Mouse (Mus musculus): ENCODE measurements around the gene Hivep3.

Hivep3 gene

DNA sequence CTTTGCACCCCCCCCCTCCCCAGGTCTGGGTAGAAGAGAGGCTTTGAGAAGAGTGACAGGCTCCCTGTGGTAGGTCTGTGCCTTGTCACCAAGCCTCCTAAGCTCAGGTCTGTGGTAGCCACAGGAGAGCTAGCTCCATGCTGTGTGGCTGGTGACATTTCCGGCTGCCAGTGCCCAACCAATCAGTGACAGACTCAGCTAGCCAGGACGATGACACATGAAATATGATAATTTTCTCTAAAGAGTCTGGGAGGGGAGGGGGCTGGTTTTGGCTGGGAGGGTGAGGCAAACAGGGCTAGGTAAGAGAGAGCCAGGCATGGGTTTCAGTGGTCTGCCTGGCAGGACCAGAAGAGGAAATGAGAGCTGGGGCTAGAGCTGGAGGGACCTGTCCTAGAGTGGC lies 79.2 kb downstream of the Hivep3 start:
- in situ Hi-C loops (cut with MboI; ENCODE audit: low pct_unique_long_range_greater_than_20kb in 1 of 2, low sequenced_read_pairs in 2 of 2, unreplicated experiment in 1 of 2), result no loop called here

GRCm38 (mm10) chr4:119813500-119814184 lies 80.1 kb downstream of the Hivep3 start:
- in situ Hi-C loops (cut with MboI; ENCODE audit: low pct_unique_long_range_greater_than_20kb in 1 of 2, low sequenced_read_pairs in 2 of 2, unreplicated experiment in 1 of 2), result no loop called here

- in situ Hi-C loops (cut with MboI; ENCODE audit: low pct_unique_long_range_greater_than_20kb in 1 of 2, low sequenced_read_pairs in 2 of 2, unreplicated experiment in 1 of 2), result no loop called here
Measured at GRCm38 (mm10) chr4:119814185-119815132, 80.9 kb downstream of the Hivep3 start.

GRCm38 (mm10) chr4:119815133-119815792 lies 81.7 kb downstream of the Hivep3 start:
- in situ Hi-C loops (cut with MboI; ENCODE audit: low pct_unique_long_range_greater_than_20kb in 1 of 2, low sequenced_read_pairs in 2 of 2, unreplicated experiment in 1 of 2), result no loop called here

- in situ Hi-C loops (cut with MboI; ENCODE audit: low pct_unique_long_range_greater_than_20kb in 1 of 2, low sequenced_read_pairs in 2 of 2, unreplicated experiment in 1 of 2), result no loop called here
Measured at GRCm38 (mm10) chr4:119815793-119816161, 82.2 kb downstream of the Hivep3 start.

- in situ Hi-C loops (cut with MboI; ENCODE audit: low pct_unique_long_range_greater_than_20kb in 1 of 2, low sequenced_read_pairs in 2 of 2, unreplicated experiment in 1 of 2), result no loop called here
Measured at GRCm38 (mm10) chr4:119816620-119817356, 83.2 kb downstream of the Hivep3 start.

GRCm38 (mm10) chr4:119825956-119826355 lies 92.4 kb downstream of the Hivep3 start:
- in situ Hi-C loops (cut with MboI; ENCODE audit: low pct_unique_long_range_greater_than_20kb in 1 of 2, low sequenced_read_pairs in 2 of 2, unreplicated experiment in 1 of 2), result no loop called here

GRCm38 (mm10) chr4:119828386-119828785 lies 94.8 kb downstream of the Hivep3 start:
- in situ Hi-C loops (cut with MboI; ENCODE audit: low pct_unique_long_range_greater_than_20kb in 1 of 2, low sequenced_read_pairs in 2 of 2, unreplicated experiment in 1 of 2), result no loop called here

- in situ Hi-C loops (cut with MboI; ENCODE audit: low pct_unique_long_range_greater_than_20kb in 1 of 2, low sequenced_read_pairs in 2 of 2, unreplicated experiment in 1 of 2), result no loop called here
Measured at GRCm38 (mm10) chr4:119828996-119829395, 95.4 kb downstream of the Hivep3 start.

GRCm38 (mm10) chr4:119833333-119833732 lies 99.7 kb downstream of the Hivep3 start:
- in situ Hi-C loops (cut with MboI; ENCODE audit: low pct_unique_long_range_greater_than_20kb in 1 of 2, low sequenced_read_pairs in 2 of 2, unreplicated experiment in 1 of 2), result no loop called here

DNA sequence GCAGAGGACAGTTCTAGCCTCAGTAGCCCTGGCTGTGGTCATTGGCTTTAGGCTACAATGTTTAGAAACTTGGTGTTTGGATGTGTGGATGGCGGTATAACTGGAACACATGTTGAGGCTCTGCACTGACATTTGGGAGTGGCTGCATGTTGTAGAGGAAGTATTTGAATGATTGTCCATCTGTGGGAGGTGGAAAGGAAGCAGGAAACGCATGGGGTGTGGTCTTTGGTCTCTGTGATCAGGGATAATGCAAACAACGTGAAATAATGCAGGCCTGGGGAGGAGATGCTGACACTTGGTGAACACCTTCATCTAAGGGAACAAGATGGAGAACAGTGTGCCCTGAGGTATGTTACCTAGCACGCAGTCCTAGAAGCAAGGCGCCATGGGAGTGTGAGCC lies 100.3 kb downstream of the Hivep3 start:
- in situ Hi-C loops (cut with MboI; ENCODE audit: low pct_unique_long_range_greater_than_20kb in 1 of 2, low sequenced_read_pairs in 2 of 2, unreplicated experiment in 1 of 2), result no loop called here

GRCm38 (mm10) chr4:119836181-119836580 lies 102.6 kb downstream of the Hivep3 start:
- in situ Hi-C loops (cut with MboI; ENCODE audit: low pct_unique_long_range_greater_than_20kb in 1 of 2, low sequenced_read_pairs in 2 of 2, unreplicated experiment in 1 of 2), result no loop called here

DNA sequence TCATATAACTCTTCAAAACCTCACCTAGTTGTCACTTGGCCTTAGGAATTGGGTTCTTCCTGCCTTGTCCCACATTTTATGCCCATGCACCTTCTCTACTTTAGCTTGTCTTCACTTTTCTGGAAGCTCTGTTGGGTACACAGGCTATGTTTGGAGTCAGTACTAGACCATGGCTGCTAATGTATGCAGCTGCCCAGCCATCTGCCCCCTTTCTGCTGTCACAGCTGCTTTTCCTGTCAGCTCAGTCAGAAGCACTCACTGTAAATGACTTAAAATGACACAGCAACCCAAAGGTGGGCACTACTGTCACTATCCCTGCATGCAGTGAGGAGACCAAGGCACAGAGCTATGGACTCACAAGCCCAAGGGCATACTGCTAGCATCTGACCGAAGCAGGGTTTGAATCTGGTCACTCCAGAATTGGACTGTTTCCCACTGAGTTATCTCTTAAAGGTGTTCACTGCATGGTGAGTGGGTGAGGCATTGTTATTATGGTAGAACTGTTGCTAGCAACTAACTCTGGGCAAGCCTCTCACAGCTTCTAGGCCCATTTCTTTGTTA lies 104.0 kb downstream of the Hivep3 start:
- in situ Hi-C loops (cut with MboI; ENCODE audit: low pct_unique_long_range_greater_than_20kb in 1 of 2, low sequenced_read_pairs in 2 of 2, unreplicated experiment in 1 of 2), result no loop called here

- in situ Hi-C loops (cut with MboI; ENCODE audit: low pct_unique_long_range_greater_than_20kb in 1 of 2, low sequenced_read_pairs in 2 of 2, unreplicated experiment in 1 of 2), result no loop called here
Measured at GRCm38 (mm10) chr4:119838308-119838707, 104.7 kb downstream of the Hivep3 start.

DNA sequence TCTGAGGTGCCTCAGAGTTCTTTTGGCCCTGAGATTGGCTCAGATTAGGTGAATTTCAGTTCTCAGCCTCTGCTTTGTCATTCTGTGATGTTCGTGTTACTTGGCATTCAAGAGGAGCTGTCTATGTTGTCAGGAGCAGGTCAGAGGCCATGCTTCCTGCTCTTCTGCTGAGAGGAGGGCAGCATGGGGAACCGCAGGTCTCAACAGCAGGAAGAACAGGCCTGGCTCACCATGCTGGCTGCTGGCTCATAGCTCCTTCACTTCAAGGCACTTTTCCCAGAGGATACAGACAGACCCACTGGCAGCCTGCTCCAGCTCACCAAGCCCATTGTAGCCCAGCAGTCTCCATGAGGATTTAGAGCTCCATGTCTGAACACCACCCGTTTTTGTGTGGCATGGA lies 109.7 kb downstream of the Hivep3 start:
- in situ Hi-C loops (cut with MboI; ENCODE audit: low pct_unique_long_range_greater_than_20kb in 1 of 2, low sequenced_read_pairs in 2 of 2, unreplicated experiment in 1 of 2), result no loop called here

DNA sequence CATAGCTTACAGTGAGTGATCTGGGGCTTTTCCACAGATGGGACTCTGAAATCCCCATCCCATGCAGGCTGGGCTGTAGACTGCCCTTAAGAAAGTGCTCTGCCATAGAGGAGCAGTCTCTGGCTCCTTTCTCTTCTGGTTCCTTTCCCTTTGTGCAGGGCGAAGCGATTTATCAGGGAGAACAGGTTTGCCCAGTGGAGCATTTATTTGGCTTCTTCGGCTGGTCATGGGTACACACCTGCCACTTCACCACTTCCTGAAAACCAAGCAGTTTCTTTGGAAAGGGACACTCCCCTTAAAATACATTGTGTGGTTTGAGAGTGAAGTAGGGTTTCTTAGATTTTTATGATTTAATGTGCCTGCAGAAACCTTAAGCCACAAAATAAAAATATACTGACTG lies 110.7 kb downstream of the Hivep3 start:
- in situ Hi-C loops (cut with MboI; ENCODE audit: low pct_unique_long_range_greater_than_20kb in 1 of 2, low sequenced_read_pairs in 2 of 2, unreplicated experiment in 1 of 2), result no loop called here

- in situ Hi-C loops (cut with MboI; ENCODE audit: low pct_unique_long_range_greater_than_20kb in 1 of 2, low sequenced_read_pairs in 2 of 2, unreplicated experiment in 1 of 2), result no loop called here
Measured at GRCm38 (mm10) chr4:119845596-119846161, 112.1 kb downstream of the Hivep3 start.

- in situ Hi-C loops (cut with MboI; ENCODE audit: low pct_unique_long_range_greater_than_20kb in 1 of 2, low sequenced_read_pairs in 2 of 2, unreplicated experiment in 1 of 2), result no loop called here
Measured at GRCm38 (mm10) chr4:119852483-119852882, 118.9 kb downstream of the Hivep3 start.

Measured in mouse embryonic stem cell (cell line).